Mouse (Mus musculus): ENCODE measurements around the gene Dlg5. TPM values are rescaled to one million over a fixed set of nuclear protein-coding genes. Genes with fewer than 3 reads are reported as not detected.

Gene Dlg5
- 7.5 and 8.7 TPM in 2 replicates for polyA plus RNA-seq (2012; rRNA removed)

GRCm38 (mm10) chr14:24245177-24246081 lies at the start of gene Dlg5:
Gene Dlg5 (minus strand): TSS chr14:24245920.
- TF ChIP-seq CTCF (IDR thresholded peaks at IDR 0.05; ENCODE audit: borderline replicate concordance, control insufficient read depth, extremely low read depth, insufficient read depth, low read length, poor library complexity) (no peak), POLR2A (IDR thresholded peaks at IDR 0.05; ENCODE audit: control insufficient read depth, extremely low read depth, insufficient read depth, low read length, poor library complexity) (no peak)
- Histone ChIP-seq H3K36me3 (ENCODE audit: control insufficient read depth, insufficient read depth, low read length) (no peaks in the 10 kb centered on the region), H3K4me3 (ENCODE audit: control insufficient read depth, insufficient read depth, low read length) (peak within 1 kb of the TSS; percentile 22), H3K27ac (ENCODE audit: control insufficient read depth, insufficient read depth, low read length) (no peak within 1 kb of the TSS), H3K27me3 (ENCODE audit: control insufficient read depth, insufficient read depth, low read length) (peaks cover 9% of the 10 kb centered on the region; the same call in 1 of the 2 replicates), H3K4me1 (replicated peaks; ENCODE audit: control insufficient read depth, insufficient read depth, low read length) (no peaks in the 10 kb centered on the region)
- no peak for DNase-seq
- WGBS: 2% methylated on average over 86 of the region's 98 CpGs

GRCm38 (mm10) chr14:24293631-24294030 lies 47.9 kb upstream of the Dlg5 start:
- Histone ChIP-seq H3K27ac (ENCODE audit: control insufficient read depth, insufficient read depth, low read length) (no peak overlapping the region), H3K27me3 (ENCODE audit: control insufficient read depth, insufficient read depth, low read length) (no peaks in the 10 kb centered on the region), H3K4me1 (replicated peaks; ENCODE audit: control insufficient read depth, insufficient read depth, low read length) (no peaks in the 10 kb centered on the region), H3K36me3 (ENCODE audit: control insufficient read depth, insufficient read depth, low read length) (no peaks in the 10 kb centered on the region), H3K4me3 (ENCODE audit: control insufficient read depth, insufficient read depth, low read length) (no peak overlapping the region)
- TF ChIP-seq POLR2A (IDR thresholded peaks at IDR 0.05; ENCODE audit: control insufficient read depth, extremely low read depth, insufficient read depth, low read length, poor library complexity) (no peak), CTCF (IDR thresholded peaks at IDR 0.05; ENCODE audit: borderline replicate concordance, control insufficient read depth, extremely low read depth, insufficient read depth, low read length, poor library complexity) (no peak)
- DNase-seq: no peak
- 81% methylated on average over 5 of the region's 5 CpGs for WGBS

GRCm38 (mm10) chr14:24292914-24293313 lies 47.2 kb upstream of the Dlg5 start, which contains the start of gene E330034G19Rik:
Gene E330034G19Rik (plus strand): TSS chr14:24293214.
- no peaks in the 10 kb centered on the region for H3K4me1 ChIP-seq (replicated peaks; ENCODE audit: control insufficient read depth, insufficient read depth, low read length)
- no peak for DNase-seq
- TF ChIP-seq POLR2A (IDR thresholded peaks at IDR 0.05; ENCODE audit: control insufficient read depth, extremely low read depth, insufficient read depth, low read length, poor library complexity): no peak
- TF ChIP-seq CTCF (IDR thresholded peaks at IDR 0.05; ENCODE audit: borderline replicate concordance, control insufficient read depth, extremely low read depth, insufficient read depth, low read length, poor library complexity): no peak
- no peak within 1 kb of the TSS for H3K27ac ChIP-seq (ENCODE audit: control insufficient read depth, insufficient read depth, low read length)
- H3K27me3 ChIP-seq (ENCODE audit: control insufficient read depth, insufficient read depth, low read length): no peaks in the 10 kb centered on the region
- 48% methylated on average over 3 of the region's 3 CpGs for WGBS
- H3K4me3 ChIP-seq (ENCODE audit: control insufficient read depth, insufficient read depth, low read length): no peak within 1 kb of the TSS
- no peaks in the 10 kb centered on the region for H3K36me3 ChIP-seq (ENCODE audit: control insufficient read depth, insufficient read depth, low read length)

GRCm38 (mm10) chr14:24290726-24291125 lies 45.0 kb upstream of the Dlg5 start:
- no peaks in the 10 kb centered on the region for H3K4me1 ChIP-seq (replicated peaks; ENCODE audit: control insufficient read depth, insufficient read depth, low read length)
- no peak for DNase-seq
- TF ChIP-seq POLR2A (IDR thresholded peaks at IDR 0.05; ENCODE audit: control insufficient read depth, extremely low read depth, insufficient read depth, low read length, poor library complexity): no peak
- H3K4me3 ChIP-seq (ENCODE audit: control insufficient read depth, insufficient read depth, low read length): no peak overlapping the region
- H3K36me3 ChIP-seq (ENCODE audit: control insufficient read depth, insufficient read depth, low read length): no peaks in the 10 kb centered on the region
- H3K27ac ChIP-seq (ENCODE audit: control insufficient read depth, insufficient read depth, low read length): no peak overlapping the region
- no peaks in the 10 kb centered on the region for H3K27me3 ChIP-seq (ENCODE audit: control insufficient read depth, insufficient read depth, low read length)

- no peaks in the 10 kb centered on the region for H3K4me1 ChIP-seq (replicated peaks; ENCODE audit: control insufficient read depth, insufficient read depth, low read length)
- no peak overlapping the region for H3K4me3 ChIP-seq (ENCODE audit: control insufficient read depth, insufficient read depth, low read length)
- DNase-seq: no peak
- no peaks in the 10 kb centered on the region for H3K36me3 ChIP-seq (ENCODE audit: control insufficient read depth, insufficient read depth, low read length)
- H3K27me3 ChIP-seq (ENCODE audit: control insufficient read depth, insufficient read depth, low read length): no peaks in the 10 kb centered on the region
- TF ChIP-seq CTCF (IDR thresholded peaks at IDR 0.05; ENCODE audit: borderline replicate concordance, control insufficient read depth, extremely low read depth, insufficient read depth, low read length, poor library complexity) (no peak), POLR2A (IDR thresholded peaks at IDR 0.05; ENCODE audit: control insufficient read depth, extremely low read depth, insufficient read depth, low read length, poor library complexity) (no peak)
- 70% methylated on average over 4 of the region's 4 CpGs for WGBS
- H3K27ac ChIP-seq (ENCODE audit: control insufficient read depth, insufficient read depth, low read length): no peak overlapping the region
These were observed 40.4 kb upstream of the Dlg5 start for GRCm38 (mm10) chr14:24286136-24286535.

GRCm38 (mm10) chr14:24282276-24282675 lies 36.6 kb upstream of the Dlg5 start:
- TF ChIP-seq POLR2A (IDR thresholded peaks at IDR 0.05; ENCODE audit: control insufficient read depth, extremely low read depth, insufficient read depth, low read length, poor library complexity) (no peak), CTCF (IDR thresholded peaks at IDR 0.05; ENCODE audit: borderline replicate concordance, control insufficient read depth, extremely low read depth, insufficient read depth, low read length, poor library complexity) (no peak)
- no peak for DNase-seq
- Histone ChIP-seq H3K4me3 (ENCODE audit: control insufficient read depth, insufficient read depth, low read length) (no peak overlapping the region), H3K4me1 (replicated peaks; ENCODE audit: control insufficient read depth, insufficient read depth, low read length) (no peaks in the 10 kb centered on the region), H3K27me3 (ENCODE audit: control insufficient read depth, insufficient read depth, low read length) (no peaks in the 10 kb centered on the region), H3K36me3 (ENCODE audit: control insufficient read depth, insufficient read depth, low read length) (no peaks in the 10 kb centered on the region), H3K27ac (ENCODE audit: control insufficient read depth, insufficient read depth, low read length) (no peak overlapping the region)
- 61% methylated on average over 3 of the region's 3 CpGs for WGBS
